Mouse (Mus musculus): ENCODE results near the gene Chpf2. TPM values are rescaled to one million over a fixed set of nuclear protein-coding genes. Genes with fewer than 3 reads are reported as not detected.
A peak's percentile ranks its signal among the peaks of the same experiment; 100 is the strongest.
"Not testable (repeated sequence)": the region's sequence is repeated elsewhere in the genome, so short reads cannot be mapped to it uniquely, and the experiment has no call there.

Gene Chpf2
- total RNA-seq (2021) = 10 to 100 TPM; 35.4 to 46.3 TPM
- long read RNA-seq, experiment 1, transcript Chpf2-202 (4 exons, 3,715 nt) = major isoform, 45 of 55 reads
- long read RNA-seq, experiment 1, partial matches to known transcripts = 9 of 55 reads
- long read RNA-seq, experiment 1, other reads (novel, unspliced or antisense) = 1 of 55 reads
- long read RNA-seq, experiment 2, transcript Chpf2-202 (4 exons, 3,715 nt) = major isoform, 8 of 19 reads
- long read RNA-seq, experiment 2, partial matches to known transcripts = 7 of 19 reads
- long read RNA-seq, experiment 2, other reads (novel, unspliced or antisense) = 4 of 19 reads

GRCm38 (mm10) chr5:24586547-24587199, at the start of gene Chpf2:
Gene Chpf2, plus strand, starts transcription at chr5:24586741.
- DNase-seq = peak; percentile 90

DNA sequence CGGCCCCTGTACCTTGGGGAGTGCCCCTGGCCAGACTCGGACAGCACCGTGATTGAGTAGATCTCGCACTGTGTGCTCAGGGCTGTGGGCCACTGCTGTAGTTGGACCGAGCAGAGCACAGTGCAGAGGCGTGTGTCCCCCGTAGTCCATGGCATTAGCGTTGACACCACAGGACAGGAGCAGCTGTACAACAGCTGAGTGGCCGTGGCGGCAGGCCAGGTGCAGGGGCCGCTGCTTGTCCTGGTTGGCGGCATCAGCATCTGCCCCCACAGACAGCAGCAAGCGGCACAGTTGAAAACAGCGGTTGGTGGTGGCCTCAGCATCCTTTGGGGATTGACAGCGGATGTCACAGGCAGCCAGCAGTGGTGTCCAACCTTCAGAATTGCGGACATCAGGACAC, 48.9 kb upstream of the Chpf2 start:
- no peak for DNase-seq

DNA sequence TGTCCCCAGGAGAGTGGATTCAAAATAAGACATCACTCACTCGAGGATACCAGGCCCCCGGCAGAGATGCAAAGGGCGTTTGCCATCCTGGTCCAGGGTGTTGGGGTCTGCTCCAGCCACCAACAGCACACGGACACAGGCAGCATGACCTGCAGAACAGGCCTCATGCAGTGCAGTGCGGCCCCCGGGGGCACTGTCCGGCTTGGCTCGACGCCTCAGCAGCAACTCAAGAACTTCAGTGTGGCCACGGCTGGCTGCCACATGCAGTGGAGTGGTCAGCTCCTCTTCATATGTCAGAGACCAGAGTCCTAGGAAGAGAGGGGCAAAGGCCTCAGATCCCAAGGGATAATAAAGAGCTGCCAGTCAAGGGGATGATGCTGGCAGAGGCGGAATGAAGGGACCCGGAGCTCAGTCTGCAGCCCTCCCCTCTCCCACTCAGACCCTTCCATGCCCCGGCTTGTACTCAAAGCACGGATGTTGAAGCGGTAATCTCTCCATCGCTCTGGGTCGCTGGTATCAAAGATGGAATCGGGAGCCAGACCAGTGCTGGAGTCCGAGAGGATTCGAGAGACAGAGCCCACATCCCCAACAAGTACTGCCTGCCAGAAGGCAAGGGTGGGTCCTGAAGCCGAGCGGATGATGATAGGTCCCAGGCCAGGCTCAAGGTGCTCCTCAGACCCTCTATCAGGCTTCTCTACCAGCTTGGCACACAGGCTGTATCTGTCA, 46.8 kb upstream of the Chpf2 start:
- DNase-seq = no peak

GRCm38 (mm10) chr5:24540387-24541143, 46.0 kb upstream of the Chpf2 start, which contains the start of gene Asb10:
Gene Asb10, minus strand, starts transcription at chr5:24540978.
- DNase-seq = peak; percentile 71

- DNase-seq = no peak
Measured at GRCm38 (mm10) chr5:24541144-24541569, 45.4 kb upstream of the Chpf2 start.

DNA sequence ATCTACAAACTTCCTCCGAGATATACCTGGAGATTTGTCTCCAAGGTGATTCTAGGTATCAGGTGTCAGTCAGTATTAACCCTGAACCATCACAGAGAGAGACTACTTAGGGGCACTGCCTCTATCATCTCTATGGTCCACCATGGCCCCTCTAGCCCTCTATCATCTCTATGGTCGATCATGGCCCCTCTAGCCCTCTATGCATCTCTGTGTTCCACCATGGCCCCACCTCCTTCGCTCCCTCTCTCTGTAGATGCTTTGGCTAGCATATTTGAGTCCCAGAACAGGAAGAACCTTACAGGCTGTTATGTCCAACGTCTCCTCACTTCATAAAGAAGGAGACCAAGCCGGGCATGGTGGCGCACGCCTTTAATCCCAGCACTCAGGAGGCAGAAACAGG, 43.9 kb upstream of the Chpf2 start:
- no peak for DNase-seq

- peak; percentile 46 for DNase-seq
Measured at GRCm38 (mm10) chr5:24550598-24551316, 35.8 kb upstream of the Chpf2 start.

DNA sequence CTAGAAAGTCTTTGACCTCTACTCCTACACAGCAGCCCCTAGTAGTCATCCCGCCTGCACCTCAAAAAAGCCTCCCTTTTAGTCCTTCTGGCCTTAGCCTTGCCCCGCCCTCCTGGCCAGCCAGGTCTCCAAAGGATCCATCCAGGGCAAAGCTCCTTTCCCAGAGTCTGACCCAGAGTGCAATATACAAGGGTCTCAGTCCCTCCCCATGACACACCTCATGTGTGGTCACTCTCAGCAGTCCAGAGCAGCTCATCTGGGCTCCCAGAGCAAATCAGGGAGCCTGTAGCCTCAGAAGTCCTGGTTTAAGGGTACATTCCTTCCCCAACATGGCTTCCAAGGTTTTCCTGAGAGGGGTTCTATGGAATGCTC, 35.2 kb upstream of the Chpf2 start:
- no peak for DNase-seq

DNA sequence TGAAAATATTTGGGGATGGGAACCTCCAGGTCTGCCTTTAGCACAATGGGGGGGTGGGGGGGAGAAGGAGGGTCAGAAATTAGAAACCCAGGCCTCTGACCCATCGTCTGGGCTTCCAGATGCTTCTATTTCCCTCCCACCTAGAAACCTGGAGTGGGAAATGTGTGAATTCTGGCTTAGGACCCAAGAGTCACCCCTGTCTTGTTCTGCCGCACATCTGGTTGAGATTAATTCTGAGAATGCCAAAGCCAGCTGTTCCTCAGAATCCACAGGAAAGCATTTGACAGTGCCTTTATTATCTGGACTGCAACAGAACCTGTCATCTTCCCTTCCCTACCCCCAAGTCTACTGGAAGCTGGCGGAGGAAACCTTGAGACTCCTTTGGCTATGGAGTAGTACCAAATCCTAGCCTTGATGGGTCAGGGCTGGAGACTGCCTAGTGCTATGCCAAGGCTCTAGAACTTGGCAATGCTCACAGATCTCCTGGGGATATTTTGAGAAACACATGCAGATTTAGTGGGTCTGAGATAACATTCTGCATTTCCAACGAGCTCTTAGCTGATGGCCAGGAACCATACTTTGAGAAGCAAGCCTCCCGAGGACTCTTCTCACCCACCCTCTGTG, 32.8 kb upstream of the Chpf2 start:
- peak; percentile 45 for DNase-seq

- DNase-seq = not testable (repeated sequence)
Measured at GRCm38 (mm10) chr5:24555335-24555734, 31.2 kb upstream of the Chpf2 start.

GRCm38 (mm10) chr5:24556709-24557108, 29.8 kb upstream of the Chpf2 start, which contains the start of gene 4931409K22Rik:
Gene 4931409K22Rik, minus strand, starts transcription at chr5:24556809.
- no peak for DNase-seq

DNA sequence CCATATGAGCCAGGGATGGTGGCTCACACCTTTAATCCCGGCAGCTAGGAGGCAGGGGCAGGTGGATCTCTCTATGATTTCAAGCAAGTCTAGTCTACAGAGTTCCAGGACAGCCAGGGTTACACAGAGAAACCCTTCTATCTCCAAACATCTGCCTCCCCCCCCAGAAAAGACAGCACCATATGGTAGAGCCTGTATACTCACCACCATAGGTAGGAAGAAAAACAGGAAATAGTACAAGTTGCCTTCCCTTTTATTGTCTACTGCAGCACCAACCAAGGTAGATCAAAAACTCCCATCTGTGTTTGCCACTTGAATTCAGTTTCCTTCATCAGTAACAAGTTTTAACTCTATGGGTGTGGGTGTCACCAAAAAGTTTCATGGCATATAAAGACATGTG, 10.6 kb upstream of the Chpf2 start:
- DNase-seq = no peak

DNA sequence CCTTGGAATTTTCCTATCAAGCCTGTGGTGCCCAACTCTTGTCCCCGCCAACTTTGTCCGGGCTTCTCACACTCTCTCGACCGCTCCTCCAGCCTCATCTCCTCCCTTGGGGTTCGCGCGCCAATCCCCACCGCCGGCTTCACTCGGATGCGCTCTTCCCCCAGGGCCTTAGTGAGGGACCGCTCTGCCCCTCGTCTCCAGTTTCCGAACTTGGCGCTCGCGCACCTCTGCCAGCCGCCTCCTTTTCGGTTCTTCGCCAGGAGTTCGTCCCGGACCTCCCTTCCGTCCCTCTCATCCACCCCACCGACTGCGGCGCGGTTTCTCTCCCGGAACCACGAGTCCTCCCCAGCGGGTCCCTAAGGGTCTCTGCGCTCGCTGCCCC, 9.7 kb upstream of the Chpf2 start:
- no peak for DNase-seq

- DNase-seq = peak; percentile 100
Measured at GRCm38 (mm10) chr5:24577183-24577929, 9.2 kb upstream of the Chpf2 start, which contains the start of gene Abcf2. Gene Abcf2, minus strand, starts transcription at chr5:24577467.

DNA sequence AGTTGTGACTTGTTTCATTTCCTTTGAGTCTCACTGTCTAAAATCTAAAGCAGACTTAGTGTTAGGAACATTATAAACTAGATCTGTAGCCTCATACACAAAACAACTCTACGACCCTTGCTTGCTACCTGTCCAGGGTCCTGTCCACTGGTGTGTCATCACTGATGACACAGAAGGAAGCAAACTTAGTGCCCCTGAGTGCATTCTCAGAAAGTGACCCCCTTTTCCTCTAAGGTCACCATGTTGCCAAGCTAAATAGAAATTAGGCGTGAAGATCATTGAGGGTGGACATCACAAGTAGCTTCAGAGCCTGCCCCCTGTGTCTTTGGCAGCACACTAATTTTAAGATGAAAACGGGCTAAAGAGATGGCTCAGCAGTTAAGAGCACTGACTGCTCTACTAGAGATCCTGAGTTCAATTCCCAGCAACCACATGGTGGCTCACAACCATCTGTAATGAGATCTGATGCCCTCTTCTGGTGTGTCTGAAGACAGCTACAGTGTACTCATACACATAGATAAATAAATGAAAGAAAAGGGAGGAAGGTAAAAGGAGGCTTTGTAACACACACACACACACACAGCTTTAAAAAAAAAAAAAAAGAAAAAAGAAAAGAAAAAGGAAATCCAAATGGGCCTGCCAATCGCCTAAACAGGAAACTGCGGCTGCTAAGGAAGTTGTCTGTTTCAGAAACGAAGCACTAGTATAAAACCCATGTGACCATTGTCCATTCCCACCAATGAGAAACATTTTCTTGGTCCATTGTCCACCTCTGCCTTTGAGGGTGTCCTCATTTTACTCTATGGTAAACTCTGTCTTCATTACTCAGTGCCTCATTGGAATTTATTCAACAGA, 8.2 kb upstream of the Chpf2 start:
- no peak for DNase-seq

DNA sequence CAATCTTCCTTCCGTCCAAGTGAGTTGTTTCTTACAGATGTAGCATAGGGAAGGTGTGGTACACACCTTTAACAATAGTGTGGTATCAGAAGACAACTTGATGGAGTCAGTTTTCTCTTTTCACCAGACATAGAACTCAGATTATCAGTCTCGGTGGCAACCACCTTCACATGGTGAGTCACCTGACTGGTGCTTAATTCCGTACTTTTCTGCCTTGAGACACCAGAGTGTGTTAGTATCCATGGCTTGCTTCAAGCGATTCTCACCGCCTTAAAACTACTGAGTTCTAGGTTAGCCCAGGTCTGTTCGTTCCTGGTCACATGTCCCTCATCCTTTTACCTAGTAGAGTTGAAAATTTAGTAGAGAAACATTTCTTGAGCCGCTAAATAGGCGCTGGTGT, 435 bp upstream of the Chpf2 start:
- no peak for DNase-seq

DNA sequence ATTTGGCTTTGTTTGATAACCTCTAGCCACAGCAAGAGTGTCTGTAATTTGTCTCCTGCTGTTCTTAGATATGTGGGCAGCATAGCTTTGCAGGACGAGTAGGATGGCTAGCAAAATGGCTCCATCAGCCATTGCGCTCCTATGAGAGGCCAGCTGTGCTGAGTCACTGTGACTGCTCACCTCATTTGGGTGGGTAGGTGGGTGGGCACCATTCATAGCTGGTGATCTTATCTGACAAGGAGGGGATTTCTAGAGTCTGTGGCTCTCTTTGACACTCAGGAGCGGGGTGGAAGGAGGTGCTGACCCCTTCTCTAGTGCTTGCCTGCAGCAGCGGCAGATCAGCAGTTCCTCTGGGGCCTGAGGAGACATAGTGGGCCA, 648 bp downstream of the Chpf2 start:
- no peak for DNase-seq

- no peak for DNase-seq
Measured at GRCm38 (mm10) chr5:24589511-24590500, 3.3 kb downstream of the Chpf2 start.
